Mouse (Mus musculus) brain, embryonic 14.5 days (tissue): ENCODE data around the gene Slc30a3.

Source experiments
- CTCF ChIP-seq: fragments of 200-500 bp; IDR thresholded peaks from 2 replicates; pipeline ENCODE4 v1.5.1; 2012; ENCODE audit warnings: inconsistent platforms, mild to moderate bottlenecking, moderate library complexity, borderline replicate concordance; ENCODE audit not compliant: insufficient read depth, insufficient read length; ENCODE audit errors: extremely low read depth
- POLR2A ChIP-seq: fragments of 200-500 bp; IDR thresholded peaks from 2 replicates; pipeline ENCODE4 v1.6.1; 2012; ENCODE audit warnings: mild to moderate bottlenecking, inconsistent platforms, borderline replicate concordance; ENCODE audit not compliant: poor library complexity, insufficient read depth, insufficient read length, severe bottlenecking; ENCODE audit errors: extremely low read depth

- TF ChIP-seq CTCF (no peak), POLR2A (no peak)
These were observed at the start of gene Slc30a3 for GRCm38 (mm10) chr5:31108000-31108490.
